Mouse (Mus musculus) MEL-GATA-1-ER (cell line): Measurements from ENCODE around the gene Mex3a.

Experiments
- DNase-seq: peaks from one replicate; pipeline ENCODE4 v3.0.0-alpha.2; 2012; ENCODE audit warnings: low read depth; ENCODE audit errors: extremely low read depth

Mex3a gene

GRCm38 (mm10) chr3:88532299-88532674 lies at the start of gene Mex3a:
Mex3a (plus strand) TSS chr3:88532395.
- no peak for DNase-seq

GRCm38 (mm10) chr3:88483141-88483540 lies 49.1 kb upstream of the Mex3a start:
- DNase-seq: no peak

GRCm38 (mm10) chr3:88483621-88484020 lies 48.6 kb upstream of the Mex3a start:
- DNase-seq: no peak

GRCm38 (mm10) chr3:88484597-88485316 lies 47.4 kb upstream of the Mex3a start:
- no peak for DNase-seq

GRCm38 (mm10) chr3:88486043-88486442 lies 46.2 kb upstream of the Mex3a start:
- DNase-seq: no peak

- DNase-seq: no peak
Observed at GRCm38 (mm10) chr3:88486887-88487286, 45.3 kb upstream of the Mex3a start.

GRCm38 (mm10) chr3:88487396-88487795 lies 44.8 kb upstream of the Mex3a start:
- no peak for DNase-seq

- no peak for DNase-seq
Observed at GRCm38 (mm10) chr3:88493706-88494582, 38.3 kb upstream of the Mex3a start.

GRCm38 (mm10) chr3:88494836-88495628 lies 37.2 kb upstream of the Mex3a start:
- DNase-seq: peak; percentile 99

- no peak for DNase-seq
Observed at GRCm38 (mm10) chr3:88495741-88496415, 36.3 kb upstream of the Mex3a start.

GRCm38 (mm10) chr3:88499580-88499979 lies 32.6 kb upstream of the Mex3a start:
- no peak for DNase-seq

- no peak for DNase-seq
Observed at GRCm38 (mm10) chr3:88500087-88500486, 32.1 kb upstream of the Mex3a start.

- DNase-seq: peak; percentile 55
Observed at GRCm38 (mm10) chr3:88500655-88501365, 31.4 kb upstream of the Mex3a start.

GRCm38 (mm10) chr3:88501366-88502030 lies 30.7 kb upstream of the Mex3a start:
- DNase-seq: peak; percentile 71

- DNase-seq: no peak
Observed at GRCm38 (mm10) chr3:88502031-88502571, 30.1 kb upstream of the Mex3a start.

GRCm38 (mm10) chr3:88502641-88503504 lies 29.3 kb upstream of the Mex3a start:
- DNase-seq: peak; percentile 96

- DNase-seq: no peak
Observed at GRCm38 (mm10) chr3:88503505-88503863, 28.7 kb upstream of the Mex3a start.

- peak; percentile 59 for DNase-seq
Observed at GRCm38 (mm10) chr3:88503881-88504746, 28.1 kb upstream of the Mex3a start.
